Mouse (Mus musculus): Measurements from ENCODE around the gene Olfr968. TPM values are rescaled to one million over a fixed set of nuclear protein-coding genes. Genes with fewer than 3 reads are reported as not detected.

Gene Olfr968
- not detected for total RNA-seq (2021)
- long read RNA-seq, experiment 1 = 0 reads
- long read RNA-seq, experiment 2 = 0 reads

GRCm38 (mm10) chr9:39783153-39783552 is at the start of gene Olfr968:
Gene Olfr968, minus strand, starts transcription at chr9:39783253.
- no peak for DNase-seq (ENCODE audit: low spot score in 2 of 2)

- no peak for DNase-seq (ENCODE audit: low spot score in 2 of 2)
These were observed 25.5 kb upstream of the Olfr968 start, which contains the start of gene Olfr970 for GRCm38 (mm10) chr9:39808560-39808959. Gene Olfr970, plus strand, starts transcription at chr9:39808860.

GRCm38 (mm10) chr9:39790558-39790957 is 7.5 kb upstream of the Olfr968 start, which contains the start of gene Olfr969:
Gene Olfr969, plus strand, starts transcription at chr9:39790945.
- no peak for DNase-seq (ENCODE audit: low spot score in 2 of 2)

GRCm38 (mm10) chr9:39746428-39746827 is 36.6 kb downstream of the Olfr968 start:
- DNase-seq (ENCODE audit: low spot score in 2 of 2) = no peak

- DNase-seq (ENCODE audit: low spot score in 2 of 2) = no peak
These were observed 37.1 kb downstream of the Olfr968 start, which contains the start of gene Olfr967 for GRCm38 (mm10) chr9:39745949-39746348. Gene Olfr967, plus strand, starts transcription at chr9:39746249.

GRCm38 (mm10) chr9:39740741-39741140 is 42.3 kb downstream of the Olfr968 start:
- DNase-seq (ENCODE audit: low spot score in 2 of 2) = no peak

- DNase-seq (ENCODE audit: low spot score in 2 of 2) = no peak
These were observed 52.4 kb downstream of the Olfr968 start, which contains the start of gene Olfr150 for GRCm38 (mm10) chr9:39730678-39731077. Gene Olfr150, plus strand, starts transcription at chr9:39730978.

Other genes starting within 250 kb of the Olfr968 start
- gene Olfr958, start 229.2 kb downstream of the Olfr968 start, total RNA-seq (2021) = not detected
- not detected for gene Olfr959, start 207.7 kb downstream of the Olfr968 start, total RNA-seq (2021)
- 10 to 100 TPM in 1 of 2 experiments, 1 to 10 TPM in 1; 9.6 to 10.9 TPM for gene AW551984, start 178.8 kb downstream of the Olfr968 start, total RNA-seq (2021)
- not detected for gene Olfr148, start 172.6 kb downstream of the Olfr968 start, total RNA-seq (2021)
- gene Olfr960, start 161.9 kb downstream of the Olfr968 start, total RNA-seq (2021) = not detected
- gene Olfr961, start 138.2 kb downstream of the Olfr968 start, total RNA-seq (2021) = not detected
- not detected for gene Olfr963, start 116.0 kb downstream of the Olfr968 start, total RNA-seq (2021)
- gene Olfr149, start 76.1 kb downstream of the Olfr968 start, total RNA-seq (2021) = not detected
- not detected for gene Olfr965, start 71.9 kb downstream of the Olfr968 start, total RNA-seq (2021)
- gene Olfr150, start 52.3 kb downstream of the Olfr968 start, total RNA-seq (2021) = not detected
- not detected for gene Olfr967, start 37.0 kb downstream of the Olfr968 start, total RNA-seq (2021)
- not detected for gene Olfr969, start 7.7 kb upstream of the Olfr968 start, total RNA-seq (2021)
- gene Olfr970, start 25.6 kb upstream of the Olfr968 start, total RNA-seq (2021) = not detected
- gene Olfr971, start 53.6 kb upstream of the Olfr968 start, total RNA-seq (2021) = not detected
- not detected for gene Olfr972, start 83.2 kb upstream of the Olfr968 start, total RNA-seq (2021)
- gene Olfr229, start 124.1 kb upstream of the Olfr968 start, total RNA-seq (2021) = not detected
- not detected for gene Olfr974, start 154.2 kb upstream of the Olfr968 start, total RNA-seq (2021)
- not detected for gene Olfr975, start 168.8 kb upstream of the Olfr968 start, total RNA-seq (2021)
- gene Olfr976, start 177.9 kb upstream of the Olfr968 start, total RNA-seq (2021) = not detected
- not detected for gene Olfr978, start 208.9 kb upstream of the Olfr968 start, total RNA-seq (2021)
- not detected for gene Olfr979, start 220.2 kb upstream of the Olfr968 start, total RNA-seq (2021)
- gene Olfr980, start 226.3 kb upstream of the Olfr968 start, total RNA-seq (2021) = not detected
- gene Olfr981, start 238.2 kb upstream of the Olfr968 start, total RNA-seq (2021) = not detected